Mouse (Mus musculus) heart, postnatal 0 days (tissue): ENCODE data around the gene P3h1. TPM values are rescaled to one million over a fixed set of nuclear protein-coding genes. Genes with fewer than 3 reads are reported as not detected.
"Not testable (repeated sequence)": the region's sequence is repeated elsewhere in the genome, so short reads cannot be mapped to it uniquely, and the experiment has no call there.

Experiments
- ATAC-seq: fragments of 200-750 bp; cut with Nextera tagmentation; 2 replicates; pipeline ENCODE4 v1.8.0; 2017; ENCODE audit warnings: low read depth, moderate number of reproducible peaks, moderate library complexity; ENCODE audit not compliant: insufficient read depth
- DNase-seq: peaks from one replicate; pipeline ENCODE4 v3.0.0-alpha.2; 2016; ENCODE audit warnings: low spot score
- H3K27ac ChIP-seq: fragments of 300-500 bp; sonication (generic); 2 replicates; pipeline ENCODE4 v1.5.1; 2014; ENCODE audit warnings: low read depth, mild to moderate bottlenecking
- H3K27me3 ChIP-seq: fragments of 300-500 bp; sonication (generic); 2 replicates; pipeline ENCODE4 v1.6.1; 2014; ENCODE audit warnings: low read length, mixed read lengths; ENCODE audit not compliant: control insufficient read depth, insufficient read depth
- H3K36me3 ChIP-seq: fragments of 300-500 bp; sonication (generic); replicated peaks from 2 replicates; pipeline ENCODE4 v1.6.1; 2014; ENCODE audit warnings: low read length, mixed read lengths; ENCODE audit not compliant: control insufficient read depth, insufficient read depth
- H3K4me1 ChIP-seq: fragments of 300-500 bp; sonication (generic); 2 replicates; pipeline ENCODE4 v1.6.1; 2014; ENCODE audit warnings: antibody characterized with exemption; ENCODE audit not compliant: control insufficient read depth, insufficient read depth
- H3K4me2 ChIP-seq: fragments of 300-500 bp; sonication (generic); 2 replicates; pipeline ENCODE4 v1.6.1; 2014; ENCODE audit warnings: low read depth, mild to moderate bottlenecking, low read length, moderate library complexity
- H3K4me3 ChIP-seq: fragments of 300-500 bp; sonication (generic); 2 replicates; pipeline ENCODE4 v1.5.1; 2014; ENCODE audit warnings: low read depth, low read length
- H3K9ac ChIP-seq: fragments of 300-500 bp; sonication (generic); replicated peaks from 2 replicates; pipeline ENCODE4 v1.6.1; 2014; ENCODE audit warnings: low read depth, low read length, mixed read lengths
- H3K9me3 ChIP-seq: fragments of 300-500 bp; sonication (generic); replicated peaks from 2 replicates; pipeline ENCODE4 v1.6.1; 2016; ENCODE audit warnings: low read length; ENCODE audit not compliant: control insufficient read depth
- CTCF ChIP-seq: IDR thresholded peaks from 2 replicates; pipeline ENCODE4 v1.5.1; 2016; ENCODE audit warnings: antibody characterized with exemption, control low read depth, low read depth
- EP300 ChIP-seq: IDR thresholded peaks from 2 replicates; pipeline ENCODE4 v1.6.1; 2016; ENCODE audit warnings: antibody characterized with exemption, low read depth
- WGBS: fragments of 180-500 bp; shearing (Covaris S2); extraction: QIAGEN DNeasy Blood & Tissue Kit; methylation state at CpG from one replicate; pipeline ENCODE4 v1.1.7; 2014; 5-methylcytosine and 5-hydroxymethylcytosine counted together
- polyA plus RNA-seq: library from polyadenylated mRNA; unstranded; fragments of >200 nt; fragmentation: Nextera tagmentation; extraction: Ambion mirVana; gene quantifications from 2 replicates; pipeline ENCODE4 v1.2.1, GENCODE M21; 2015
- total RNA-seq: library from RNA; depleted of rRNA; stranded (reverse); fragments of >200 nt; gene quantifications from 2 replicates; pipeline ENCODE4 v1.2.3, GENCODE M21; 2014; ENCODE audit warnings: low replicate concordance

P3h1 gene
- total and polyA plus RNA-seq, 2 experiments from 2014 or later, result 20.5 to 40.8 TPM

DNA sequence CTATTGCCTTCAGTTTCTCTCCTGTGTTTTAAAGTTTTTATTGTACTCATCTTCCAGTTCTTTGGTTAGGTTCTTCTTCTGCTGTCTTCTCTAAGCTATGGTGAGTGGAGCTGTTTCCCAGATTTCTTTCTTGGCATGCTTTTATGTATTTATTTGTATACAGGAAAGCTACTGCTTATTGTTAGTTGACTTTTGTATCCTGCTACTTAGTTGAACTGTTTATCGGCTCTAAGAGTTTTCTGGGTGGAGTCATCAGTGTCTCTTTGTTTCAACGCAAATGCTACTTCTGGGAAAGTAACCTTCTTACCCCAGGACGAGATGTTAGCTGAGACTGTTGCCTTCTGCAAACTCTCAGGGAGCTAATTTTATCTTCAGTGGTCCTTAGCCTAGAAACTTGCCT lies 30.7 kb downstream of the P3h1 start:
- Histone ChIP-seq H3K4me1 (no peaks in the 10 kb centered on the region), H3K27ac (peak overlapping the region; percentile 44; the same call in 1 of the 2 replicates), H3K4me2 (no peak overlapping the region), H3K4me3 (no peak overlapping the region), H3K9ac (no peak overlapping the region), H3K36me3 (no peaks in the 10 kb centered on the region), H3K27me3 (no peaks in the 10 kb centered on the region), H3K9me3 (no peaks in the 10 kb centered on the region)
- no peak for TF ChIP-seq CTCF
- no peak for TF ChIP-seq EP300
- WGBS, result 44% methylated on average over 3 of the region's 3 CpGs
- ATAC-seq, result no peak
- no peak for DNase-seq

DNA sequence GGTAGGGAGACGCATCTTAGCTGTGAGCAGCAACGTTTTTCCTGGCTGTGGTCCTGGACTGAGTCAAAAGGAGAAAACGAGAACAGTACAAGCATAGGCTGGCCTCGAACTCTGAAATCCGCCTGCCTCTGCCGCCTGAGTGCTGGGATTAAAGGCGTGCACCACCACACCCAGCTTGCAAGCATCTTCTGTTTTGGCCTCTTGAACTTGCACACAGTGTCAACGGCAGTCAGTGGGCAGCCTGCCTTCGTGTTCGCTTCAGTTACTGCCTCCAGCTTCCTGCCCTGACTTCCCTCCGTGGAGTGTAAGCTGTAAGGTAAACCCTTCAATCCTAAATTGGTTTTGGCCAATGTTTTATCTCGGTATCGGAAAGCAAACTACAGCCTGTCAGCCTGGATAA lies 33.9 kb downstream of the P3h1 start:
- ATAC-seq (no peak), DNase-seq (no peak)
- H3K4me3 ChIP-seq, result no peak overlapping the region
- H3K9ac ChIP-seq, result no peak overlapping the region
- H3K4me1 ChIP-seq, result no peaks in the 10 kb centered on the region
- H3K27me3 ChIP-seq, result no peaks in the 10 kb centered on the region
- H3K4me2 ChIP-seq, result no peak overlapping the region
- TF ChIP-seq EP300 (no peak), CTCF (no peak)
- H3K27ac ChIP-seq, result no peak overlapping the region
- 70% methylated on average over 13 of the region's 13 CpGs for WGBS
- H3K9me3 ChIP-seq, result no peaks in the 10 kb centered on the region
- H3K36me3 ChIP-seq, result peaks cover 16% of the 10 kb centered on the region

DNA sequence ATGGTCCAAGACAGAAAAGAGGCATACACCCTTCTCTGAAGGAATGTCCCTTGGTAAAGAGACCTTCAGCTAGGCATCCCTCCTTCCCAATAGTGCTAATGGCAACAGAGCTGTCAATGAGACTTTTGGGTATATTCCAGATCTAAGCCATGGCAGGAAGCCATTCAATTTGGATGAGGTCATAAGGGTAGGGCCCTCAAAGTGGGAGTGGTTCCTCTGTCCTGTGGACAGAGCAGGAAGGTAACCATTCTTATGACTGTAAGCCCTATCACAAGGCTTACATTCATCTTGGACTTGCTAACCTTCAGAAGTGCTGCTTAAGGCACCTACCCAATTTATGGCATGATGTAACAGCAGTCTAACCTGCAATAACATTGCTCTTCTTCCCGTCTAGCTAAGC lies 41.9 kb downstream of the P3h1 start:
- no peak for TF ChIP-seq CTCF
- TF ChIP-seq EP300, result no peak
- peak; percentile 81 for ATAC-seq
- Histone ChIP-seq H3K27ac (peak overlapping the region; percentile 86), H3K4me1 (no peaks in the 10 kb centered on the region), H3K4me2 (0 out of 2 replicates have a peak overlapping the region, but pooled peaks have one; percentile 2), H3K27me3 (no peaks in the 10 kb centered on the region), H3K36me3 (peaks cover 61% of the 10 kb centered on the region), H3K9ac (no peak overlapping the region), H3K4me3 (no peak overlapping the region), H3K9me3 (no peaks in the 10 kb centered on the region)
- DNase-seq, result no peak
- WGBS, result 65% methylated on average over 1 of the region's 1 CpGs

DNA sequence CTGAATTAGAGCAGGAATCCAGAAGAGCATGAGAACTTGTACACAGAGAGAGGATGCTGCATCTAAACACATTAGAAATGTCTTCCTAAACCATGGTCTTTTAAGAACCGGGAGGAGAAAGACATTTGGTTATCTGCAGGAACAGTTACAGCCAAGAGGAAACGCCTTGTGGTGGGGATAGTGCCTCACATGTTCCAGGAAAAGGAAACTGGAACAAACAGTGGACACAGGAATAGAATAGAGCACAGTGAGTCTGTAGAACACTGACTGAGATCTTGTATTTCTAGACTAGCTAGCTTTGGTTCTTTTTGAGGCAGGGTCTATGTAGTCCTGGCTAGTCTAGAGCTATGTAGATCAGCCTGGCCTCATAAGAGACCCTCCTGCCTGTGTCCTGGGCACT lies 42.5 kb downstream of the P3h1 start:
- ATAC-seq (peak; percentile 70), DNase-seq (peak; percentile 68)
- H3K36me3 ChIP-seq, result peaks cover 63% of the 10 kb centered on the region

DNA sequence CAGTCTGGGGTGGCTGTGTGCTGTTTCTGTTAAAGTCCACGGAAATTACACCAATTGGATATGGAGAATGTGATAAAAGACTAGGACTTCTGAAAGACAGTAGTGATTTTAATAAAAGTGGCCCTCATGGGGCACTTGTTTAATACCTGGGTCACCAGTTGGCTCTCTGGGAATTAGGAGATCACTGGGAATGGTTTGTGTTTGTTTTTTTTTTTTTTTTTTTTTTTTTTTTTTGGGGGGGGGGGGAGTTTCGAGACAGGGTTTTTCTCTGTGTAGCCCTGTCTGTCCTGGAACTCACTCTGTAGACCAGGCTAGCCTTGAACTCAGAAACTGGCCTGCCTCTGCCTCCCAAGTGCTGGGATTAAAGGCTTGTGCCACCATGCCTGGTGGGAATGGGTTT lies 43.0 kb downstream of the P3h1 start:
- Histone ChIP-seq H3K27ac (peak overlapping the region; percentile 86), H3K4me1 (no peaks in the 10 kb centered on the region), H3K4me3 (no peak overlapping the region), H3K9me3 (no peaks in the 10 kb centered on the region), H3K4me2 (no peak overlapping the region), H3K9ac (no peak overlapping the region), H3K27me3 (no peaks in the 10 kb centered on the region), H3K36me3 (peaks cover 61% of the 10 kb centered on the region)
- 60% methylated on average over 2 of the region's 2 CpGs for WGBS
- 0 out of 2 replicates have a peak, but pooled peaks have one; percentile 18 for ATAC-seq
- no peak for TF ChIP-seq EP300
- TF ChIP-seq CTCF, result no peak
- DNase-seq, result no peak

More for the DNA sequence above, 42.5 kb downstream of the P3h1 start:
- Histone ChIP-seq H3K9me3 (no peaks in the 10 kb centered on the region), H3K27me3 (no peaks in the 10 kb centered on the region), H3K9ac (no peak overlapping the region), H3K27ac (peak overlapping the region; percentile 86), H3K4me2 (0 out of 2 replicates have a peak overlapping the region, but pooled peaks have one; percentile 2), H3K4me1 (no peaks in the 10 kb centered on the region), H3K4me3 (no peak overlapping the region)
- TF ChIP-seq CTCF, result no peak
- TF ChIP-seq EP300, result peak; percentile 71; the same call in 1 of the 2 replicates
- 36% methylated on average over 2 of the region's 2 CpGs for WGBS

DNA sequence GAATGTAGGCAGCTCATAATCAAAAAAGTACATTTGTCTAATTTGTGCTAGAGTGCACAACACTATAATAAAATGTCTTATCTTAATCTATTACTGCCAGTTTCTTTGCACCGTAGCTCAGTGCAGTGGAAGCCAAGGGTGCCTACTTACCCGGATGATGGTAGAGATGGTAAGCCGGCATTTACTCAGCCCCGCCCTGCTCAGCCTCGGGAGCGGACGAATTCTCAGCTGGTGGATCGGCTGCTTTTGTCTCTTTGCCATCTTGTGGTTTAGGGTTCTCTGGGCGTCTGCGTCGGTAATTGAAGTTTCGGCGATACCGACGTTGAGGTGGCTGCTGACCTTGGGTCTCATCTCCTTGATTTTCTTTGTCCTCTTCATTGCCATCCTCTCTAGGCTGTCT lies 46.1 kb downstream of the P3h1 start:
- H3K4me3 ChIP-seq, result not testable (repeated sequence)
- WGBS, result 84% methylated on average over 15 of the region's 15 CpGs

More for the DNA sequence above, 46.1 kb downstream of the P3h1 start:
- H3K4me1 ChIP-seq, H3K9me3 ChIP-seq, DNase-seq, H3K27me3 ChIP-seq, H3K4me2 ChIP-seq, H3K27ac ChIP-seq, ATAC-seq, H3K9ac ChIP-seq: not testable (repeated sequence)
- H3K36me3 ChIP-seq, result peaks cover 68% of the 10 kb centered on the region
